Mouse (Mus musculus): Measurements from ENCODE around the gene Mynn.

Mynn gene

GRCm38 (mm10) chr3:30646761-30647160 is 44.9 kb downstream of the Mynn start:
- DNase-seq: no peak

GRCm38 (mm10) chr3:30647440-30648090 is 45.7 kb downstream of the Mynn start, which contains the start of gene Lrrc34:
Gene Lrrc34, minus strand, starts transcription at chr3:30647869.
- no peak for DNase-seq

GRCm38 (mm10) chr3:30648466-30648865 is 46.6 kb downstream of the Mynn start:
- no peak for DNase-seq

GRCm38 (mm10) chr3:30650062-30650841 is 48.4 kb downstream of the Mynn start:
- DNase-seq: no peak

- DNase-seq: no peak
Measured at GRCm38 (mm10) chr3:30655937-30656336, 54.1 kb downstream of the Mynn start.

- DNase-seq: no peak
Measured at GRCm38 (mm10) chr3:30658486-30658885, 56.6 kb downstream of the Mynn start.
